Mouse (Mus musculus) brain, embryonic 14.5 days (tissue): ENCODE results near the gene Casz1.

Source experiments
- CTCF ChIP-seq: fragments of 200-500 bp; IDR thresholded peaks from 2 replicates; pipeline ENCODE4 v1.5.1; 2012; ENCODE audit warnings: inconsistent platforms, mild to moderate bottlenecking, moderate library complexity, borderline replicate concordance; ENCODE audit not compliant: insufficient read depth, insufficient read length; ENCODE audit errors: extremely low read depth
- POLR2A ChIP-seq: fragments of 200-500 bp; IDR thresholded peaks from 2 replicates; pipeline ENCODE4 v1.6.1; 2012; ENCODE audit warnings: mild to moderate bottlenecking, inconsistent platforms, borderline replicate concordance; ENCODE audit not compliant: poor library complexity, insufficient read depth, insufficient read length, severe bottlenecking; ENCODE audit errors: extremely low read depth

GRCm38 (mm10) chr4:148774036-148774435, 30.2 kb upstream of the Casz1 start:
- no peak for TF ChIP-seq CTCF
- no peak for TF ChIP-seq POLR2A
